Mouse (Mus musculus) ovary, postnatal 14 days (tissue): ENCODE measurements at regions not wholly inside any gene's neighbourhood (a gene's known extent, or its start where the extent isn't known, plus 50 kb on each side); places are given as distances from the start of the nearest gene placed in this dataset.

Experiments
- DNase-seq: peaks from one replicate; pipeline ENCODE4 v3.0.0; 2022; ENCODE audit warnings: low spot score

DNA sequence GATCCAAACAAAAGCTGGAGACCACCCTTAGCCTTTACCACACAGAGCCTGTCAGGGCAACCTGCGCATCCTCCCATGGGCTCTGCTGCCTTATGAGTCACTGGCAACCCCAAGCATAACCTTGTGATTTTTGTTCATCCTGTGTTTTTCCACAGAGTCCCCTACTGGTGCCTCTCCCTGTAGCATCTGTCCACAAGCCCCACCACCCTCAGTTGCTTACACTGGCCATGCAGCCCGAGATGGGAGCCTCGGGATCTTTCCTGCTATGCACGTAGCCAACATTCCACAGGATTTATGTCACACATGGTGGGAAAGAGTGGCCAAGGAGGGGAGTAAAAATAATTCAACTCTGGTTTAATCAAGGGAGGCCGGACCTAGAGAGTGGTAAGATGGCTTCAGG, 269.2 kb upstream of the Nfe2l3 start:
- no peak for DNase-seq

DNA sequence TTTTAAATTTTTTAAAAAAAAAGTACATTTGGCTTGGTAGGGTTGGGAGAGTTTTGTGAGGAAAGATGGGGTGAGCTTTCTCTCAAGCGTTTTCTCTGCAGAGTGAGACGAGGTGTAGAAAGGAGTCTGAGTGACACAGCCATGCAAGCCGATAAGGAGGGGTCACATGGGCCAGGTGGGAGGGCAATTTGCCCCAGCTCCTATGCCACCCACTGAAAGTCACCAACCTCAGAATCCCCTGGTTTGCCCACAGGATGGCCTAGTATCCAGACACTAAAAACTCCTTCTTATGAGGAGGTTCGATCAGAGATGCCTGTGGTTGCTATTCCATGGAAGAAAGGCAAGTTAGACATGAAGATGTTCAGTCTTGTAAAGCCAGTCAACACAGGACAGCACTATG, 268.6 kb upstream of the Nfe2l3 start:
- no peak for DNase-seq

GRCm38 (mm10) chr6:51167028-51167427, 265.4 kb upstream of the Nfe2l3 start:
- no peak for DNase-seq

- DNase-seq, result peak; percentile 76
These were observed 264.4 kb upstream of the Nfe2l3 start for GRCm38 (mm10) chr6:51168048-51168447.

GRCm38 (mm10) chr6:51168775-51169695, 263.4 kb upstream of the Nfe2l3 start:
- no peak for DNase-seq

DNA sequence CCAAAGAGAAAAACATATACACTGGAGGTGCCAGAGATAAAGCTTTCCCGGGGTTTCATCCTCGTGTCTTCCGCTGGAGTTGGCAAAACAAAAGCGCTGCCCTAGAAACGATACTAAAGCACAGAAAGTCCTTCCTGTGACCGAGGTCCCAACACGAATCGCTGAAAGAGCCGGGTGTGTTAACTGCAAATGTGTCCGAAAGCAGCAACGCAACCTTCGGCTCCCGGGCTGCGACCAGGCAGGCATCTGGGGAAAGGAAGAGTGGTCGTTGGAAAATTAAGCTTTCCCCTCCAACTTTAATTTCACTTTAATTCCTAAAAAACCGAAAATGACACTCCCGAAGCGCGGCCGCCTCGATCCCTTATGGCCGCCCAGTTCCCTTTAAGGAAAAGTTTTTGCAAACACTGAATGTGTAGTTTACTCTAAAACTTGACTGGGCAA, 262.5 kb upstream of the Nfe2l3 start:
- DNase-seq, result no peak

DNA sequence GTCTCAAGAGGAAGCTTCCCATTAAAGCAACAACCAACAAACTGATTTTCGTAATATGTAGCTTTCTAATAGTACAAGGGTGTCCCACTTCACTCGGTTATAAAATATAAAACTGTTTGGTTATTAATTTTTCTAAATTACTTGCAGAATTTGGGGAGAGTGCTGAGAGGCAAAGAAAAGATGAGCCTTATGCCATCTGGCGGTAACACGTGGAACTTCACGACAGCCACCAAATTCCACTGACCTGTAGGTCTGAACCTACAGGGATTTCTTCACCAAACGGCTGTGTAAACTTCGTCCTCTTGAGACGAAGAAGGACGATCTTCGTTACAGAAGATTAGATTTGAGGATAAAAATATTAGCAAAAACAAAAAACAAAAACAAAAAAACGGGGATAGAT, 262.1 kb upstream of the Nfe2l3 start:
- DNase-seq, result no peak

- no peak for DNase-seq
These were observed 261.6 kb upstream of the Nfe2l3 start for GRCm38 (mm10) chr6:51170871-51171270.

DNA sequence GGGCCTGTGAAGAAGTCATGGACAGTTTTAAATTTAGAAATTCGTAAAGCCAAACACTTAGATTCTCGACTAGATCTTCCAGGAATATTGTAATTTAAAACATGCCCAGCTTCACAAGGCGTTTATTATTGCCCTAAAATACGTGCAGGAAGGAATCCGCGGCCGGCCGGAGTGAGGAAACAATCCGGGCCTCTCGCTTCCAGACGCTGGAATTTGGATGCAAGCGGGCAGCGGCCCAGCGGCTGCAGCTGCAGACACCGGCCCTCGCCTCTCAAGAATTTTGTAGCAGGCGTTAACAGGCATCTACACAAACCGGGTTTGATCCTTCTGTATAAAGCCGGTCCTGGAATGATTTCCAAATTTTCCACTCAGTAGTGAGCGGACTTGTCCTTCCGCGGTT, 260.7 kb upstream of the Nfe2l3 start:
- peak; percentile 56 for DNase-seq

DNA sequence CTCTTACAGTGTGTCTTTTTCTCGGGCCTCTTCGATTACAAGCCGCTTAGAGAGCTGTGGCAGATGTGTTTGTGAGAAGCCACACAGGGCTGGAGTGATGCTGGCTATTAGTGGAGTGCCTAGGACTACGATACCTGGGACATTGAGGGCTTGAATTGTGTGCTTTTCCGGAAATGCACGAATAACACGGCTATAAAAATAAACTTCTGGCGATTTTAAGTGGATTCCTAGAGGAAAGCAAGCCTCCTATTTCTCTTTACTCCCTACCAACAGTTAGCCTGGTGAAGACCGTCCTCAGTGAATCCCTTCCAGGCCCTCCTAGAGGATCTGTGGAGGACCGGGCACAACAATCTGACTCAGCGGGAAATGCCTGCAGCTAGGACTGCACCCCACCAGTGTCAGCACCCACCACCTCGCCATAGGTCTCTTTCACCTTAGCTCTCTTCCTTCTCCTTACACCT, 260.1 kb upstream of the Nfe2l3 start:
- no peak for DNase-seq

DNA sequence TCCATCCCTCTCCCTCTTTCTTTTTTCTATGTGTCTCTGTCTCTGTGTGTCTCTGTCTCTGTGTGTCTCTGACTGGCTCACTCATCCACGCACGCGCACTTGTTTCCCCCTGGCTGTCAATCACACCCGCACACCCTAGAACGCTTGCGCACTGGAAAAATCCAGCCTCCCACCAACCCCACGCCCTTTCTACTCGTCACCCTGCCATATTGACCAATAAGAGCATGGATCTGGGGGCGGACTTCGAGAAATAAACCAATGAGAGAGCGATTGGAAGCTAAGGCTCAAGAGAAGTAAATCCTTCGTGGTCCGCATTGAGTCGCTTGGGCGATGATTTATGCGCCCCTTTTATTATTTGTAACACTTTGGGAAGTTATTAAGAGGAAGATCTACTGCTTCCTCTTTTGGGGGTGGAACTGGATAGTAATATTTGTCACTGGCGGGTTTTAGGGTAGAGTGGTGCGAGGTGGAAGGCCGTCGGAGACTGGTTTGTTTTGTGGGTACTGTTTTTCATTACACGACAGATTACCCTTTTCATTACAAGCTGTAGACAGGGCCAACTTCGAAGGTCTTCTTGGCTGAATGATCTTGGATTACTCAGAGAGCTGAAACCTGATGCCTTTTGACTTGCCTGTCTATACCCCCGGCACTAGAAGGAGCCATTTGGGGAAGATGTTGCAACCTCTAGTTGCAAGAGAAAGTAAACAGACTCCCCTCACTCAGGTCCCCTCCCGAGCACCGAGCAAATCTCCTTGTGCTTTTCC, 259.4 kb upstream of the Nfe2l3 start:
- peak; percentile 73 for DNase-seq

DNA sequence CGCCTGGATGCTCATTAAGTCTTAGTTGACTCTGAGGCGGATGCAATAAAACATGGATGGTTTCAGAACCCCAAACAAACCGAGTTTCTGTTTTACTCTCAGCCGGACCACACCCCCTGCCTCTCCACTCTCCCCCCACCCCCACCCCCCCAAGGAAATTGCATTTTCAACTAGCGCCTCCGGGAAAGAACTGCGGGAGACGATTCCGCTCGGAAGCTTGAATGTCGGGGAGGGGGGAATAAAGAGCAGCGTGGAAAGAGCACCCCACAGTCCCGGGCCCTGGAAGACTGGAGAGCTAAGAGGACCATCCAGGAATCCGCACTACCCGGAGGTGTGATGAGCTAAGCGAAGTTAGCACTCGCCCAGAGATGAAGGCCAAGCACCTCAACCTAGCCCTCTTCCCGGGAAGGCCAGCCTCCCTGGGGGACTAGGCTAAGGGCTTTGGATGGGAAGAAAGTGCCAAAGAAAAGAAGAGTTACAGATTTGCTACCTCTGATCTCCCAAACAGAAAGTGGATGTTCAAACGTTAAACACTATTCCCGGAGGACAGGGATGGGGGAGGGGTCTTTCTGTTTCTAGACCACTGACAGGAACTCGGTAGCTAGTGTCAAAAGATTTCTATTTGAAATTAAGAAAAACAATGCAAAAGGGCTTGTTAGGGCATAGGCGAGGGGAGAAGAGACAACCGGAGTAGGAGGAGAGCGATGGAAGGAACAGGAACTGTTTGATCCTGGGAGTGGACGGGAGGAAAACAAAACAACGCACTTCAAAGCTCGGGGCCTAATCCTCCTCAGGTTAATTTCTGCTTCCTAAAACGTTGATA, 258.6 kb upstream of the Nfe2l3 start:
- DNase-seq, result no peak

- no peak for DNase-seq
These were observed 257.9 kb upstream of the Nfe2l3 start for GRCm38 (mm10) chr6:51174443-51175021.

DNA sequence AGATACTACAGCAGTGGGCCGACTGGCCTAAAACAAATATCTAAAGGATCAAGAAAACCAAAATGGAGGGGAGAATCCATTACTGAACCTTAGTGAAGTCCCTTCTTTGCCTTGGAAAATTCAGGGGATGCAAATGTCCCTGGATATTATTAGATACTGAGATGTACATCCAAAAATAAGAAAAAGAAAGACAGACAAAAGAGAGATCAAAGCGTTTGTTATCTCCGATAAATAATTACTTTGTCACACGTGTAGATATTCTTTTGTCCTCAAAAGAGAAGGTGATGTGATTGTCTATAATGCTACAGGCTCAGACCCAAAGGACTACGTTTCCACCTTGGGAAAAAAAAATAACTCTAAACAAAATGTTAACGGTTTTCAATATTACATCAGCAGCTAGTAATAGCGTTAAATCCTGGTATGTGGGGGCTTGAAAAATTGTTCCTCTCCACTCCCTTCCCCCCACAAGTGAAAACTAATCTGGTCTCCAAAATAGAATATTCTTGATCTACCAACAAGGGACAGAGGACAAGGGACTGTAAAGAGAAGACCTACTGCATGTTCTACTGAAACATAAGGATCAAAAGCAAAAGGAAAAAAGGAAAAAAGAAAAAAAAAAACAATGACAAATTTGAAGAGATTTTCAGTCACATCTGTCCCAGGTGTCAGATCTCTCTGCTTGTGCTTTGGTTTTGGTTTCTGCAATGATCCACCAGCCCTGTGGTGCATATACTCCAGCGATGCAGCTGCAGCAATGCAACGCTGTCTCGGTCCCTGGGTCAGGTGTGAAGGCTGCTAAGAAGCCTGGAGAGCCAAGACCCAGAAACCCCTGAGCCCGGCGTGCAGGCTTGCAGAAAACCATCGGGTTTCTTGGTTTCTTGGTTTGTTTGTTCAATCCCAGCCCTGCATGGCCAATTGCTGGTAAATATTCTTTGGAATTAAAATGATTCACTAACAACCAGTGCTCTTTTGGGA, 256.6 kb upstream of the Nfe2l3 start:
- no peak for DNase-seq

- no peak for DNase-seq
These were observed 255.6 kb upstream of the Nfe2l3 start for GRCm38 (mm10) chr6:51176791-51177433.

- no peak for DNase-seq
These were observed 254.8 kb upstream of the Nfe2l3 start for GRCm38 (mm10) chr6:51177701-51178060.

DNA sequence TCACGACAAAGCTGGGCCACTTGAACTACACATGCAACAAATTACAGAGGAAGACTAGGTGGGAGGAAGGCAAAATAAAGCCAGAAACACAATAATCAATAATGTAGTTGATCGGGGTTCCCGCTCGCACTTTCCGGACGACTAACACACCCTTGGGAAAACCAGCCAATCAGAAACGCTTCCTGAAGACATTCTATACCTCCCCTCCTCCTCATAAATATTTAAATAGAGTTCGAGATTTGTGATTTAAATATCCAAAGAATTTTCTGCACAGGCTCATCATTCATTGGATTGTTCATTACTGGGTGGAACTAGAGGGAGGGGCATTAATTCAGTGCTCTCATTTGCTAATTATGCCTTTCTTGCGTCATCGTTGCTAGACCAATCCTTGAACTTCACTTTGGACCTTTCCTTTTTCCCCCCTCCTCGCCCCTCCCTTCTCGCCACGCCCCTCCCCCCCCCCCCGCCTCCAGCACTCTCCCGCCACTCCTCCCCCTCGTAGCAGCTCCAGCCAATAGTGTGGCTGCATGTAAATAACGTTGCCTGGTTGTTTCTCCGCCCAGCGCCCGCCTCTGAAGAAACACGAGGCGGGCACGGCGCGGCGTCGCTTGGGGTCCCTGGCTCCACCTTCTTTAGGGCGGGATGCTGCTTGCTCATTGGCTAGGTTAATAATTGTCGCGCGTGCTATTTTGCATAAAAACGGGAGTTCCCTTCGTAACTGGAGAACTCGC, 254.2 kb upstream of the Nfe2l3 start:
- DNase-seq, result no peak

DNA sequence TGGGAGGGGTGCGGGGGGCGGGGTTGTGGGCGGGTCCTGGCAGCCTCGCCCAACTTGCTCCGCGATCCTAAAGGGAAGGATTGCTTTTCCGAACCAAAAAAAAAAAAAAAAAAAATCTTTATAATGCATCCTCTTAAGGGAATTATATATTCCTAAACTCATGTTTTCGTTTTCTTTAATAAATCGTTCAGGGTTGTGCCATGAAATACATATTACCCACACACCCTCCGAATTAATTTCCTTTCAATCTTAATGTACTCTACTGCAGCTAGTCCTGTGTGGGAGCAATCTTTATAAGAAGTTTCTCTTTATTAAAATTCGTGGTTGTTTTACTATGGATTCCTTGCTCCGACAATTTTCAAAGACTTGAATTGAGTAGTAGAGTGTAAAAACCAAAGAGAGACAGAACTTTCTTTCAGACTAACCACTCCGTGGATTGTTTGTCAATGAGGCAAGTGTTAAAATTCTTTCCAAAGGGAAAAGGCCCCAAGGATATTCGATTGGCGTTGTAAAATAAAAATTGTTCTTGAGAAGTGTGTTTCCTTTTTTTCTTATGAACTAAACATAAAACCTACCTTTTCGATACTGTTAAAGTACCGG, 253.6 kb upstream of the Nfe2l3 start:
- DNase-seq, result no peak
